Mouse (Mus musculus) lung, embryonic 14.5 days (tissue): ENCODE results near the gene Gm20518. TPM values are rescaled to one million over a fixed set of nuclear protein-coding genes. Genes with fewer than 3 reads are reported as not detected.

ENCODE experiments used
- ATAC-seq: fragments of 200-750 bp; cut with Nextera tagmentation; 2 replicates; pipeline ENCODE4 v1.8.0; 2017; ENCODE audit warnings: mild to moderate bottlenecking, moderate TSS enrichment, moderate library complexity; ENCODE audit not compliant: insufficient read depth
- DNase-seq: peaks from one replicate; pipeline ENCODE4 v3.0.0-alpha.2; 2015
- H3K27ac ChIP-seq: fragments of 300-500 bp; sonication (generic); 2 replicates; pipeline ENCODE4 v1.5.1; 2014; ENCODE audit warnings: low read depth, mild to moderate bottlenecking, moderate library complexity
- H3K27me3 ChIP-seq: fragments of 300-500 bp; sonication (generic); 2 replicates; pipeline ENCODE4 v1.6.1; 2014; ENCODE audit warnings: low read length, control low read depth; ENCODE audit not compliant: insufficient read depth
- H3K36me3 ChIP-seq: fragments of 300-500 bp; sonication (generic); 2 replicates; pipeline ENCODE4 v1.6.1; 2014; ENCODE audit warnings: control low read depth; ENCODE audit not compliant: insufficient read depth
- H3K4me1 ChIP-seq: fragments of 300-500 bp; sonication (generic); 2 replicates; pipeline ENCODE4 v1.6.1; 2014; ENCODE audit warnings: antibody characterized with exemption, control low read depth; ENCODE audit not compliant: insufficient read depth
- H3K4me2 ChIP-seq: fragments of 300-500 bp; sonication (generic); 2 replicates; pipeline ENCODE4 v1.6.1; 2014; ENCODE audit warnings: mild to moderate bottlenecking
- H3K4me3 ChIP-seq: fragments of 300-500 bp; sonication (generic); 2 replicates; pipeline ENCODE4 v1.5.1; 2014; ENCODE audit warnings: low read depth, low read length
- H3K9ac ChIP-seq: fragments of 300-500 bp; sonication (generic); 2 replicates; pipeline ENCODE4 v1.6.1; 2014
- H3K9me3 ChIP-seq: fragments of 300-500 bp; sonication (generic); 2 replicates; pipeline ENCODE4 v1.6.1; 2016; ENCODE audit warnings: low read depth, low read length, control low read depth
- CTCF ChIP-seq: IDR thresholded peaks from 2 replicates; pipeline ENCODE4 v1.5.1; 2016; ENCODE audit warnings: antibody characterized with exemption, low read depth
- WGBS: fragments of 180-500 bp; shearing (Covaris S2); extraction: QIAGEN DNeasy Blood & Tissue Kit; methylation state at CpG from one replicate; pipeline ENCODE4 v1.1.7; 2014; 5-methylcytosine and 5-hydroxymethylcytosine counted together
- polyA plus RNA-seq: library from polyadenylated mRNA; unstranded; fragments of >200 nt; fragmentation: Nextera tagmentation; extraction: Ambion mirVana; gene quantifications from 2 replicates; pipeline ENCODE4 v1.2.1, GENCODE M21; 2014

The Gm20518 gene
- polyA plus RNA-seq: 0.29 and 0.55 TPM in 2 replicates

DNA sequence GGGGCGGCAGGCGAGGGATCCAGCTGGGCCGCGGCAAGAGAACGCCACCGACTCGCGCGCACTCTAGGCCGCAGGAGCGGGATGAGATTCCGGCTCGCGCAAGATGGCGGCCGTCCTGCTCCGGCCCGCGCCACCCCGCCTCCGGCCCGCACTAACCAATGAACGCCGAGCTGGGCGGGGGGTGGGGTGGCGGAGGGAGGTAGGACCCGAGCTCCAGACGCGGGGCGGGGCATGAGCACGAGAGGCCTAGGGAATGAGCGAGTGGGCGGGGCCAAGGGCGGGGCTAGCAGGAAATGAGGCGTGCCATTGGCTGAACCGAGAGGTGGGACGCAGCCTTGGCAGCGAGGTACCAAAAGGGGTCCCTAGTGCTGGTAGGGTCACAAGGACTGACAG is at the start of gene Gm20518:
Gm20518 (minus strand) TSS at position 105 of the 393 bp plus-strand sequence.
- H3K4me2 ChIP-seq: peak within 1 kb of the TSS; percentile 94

DNA sequence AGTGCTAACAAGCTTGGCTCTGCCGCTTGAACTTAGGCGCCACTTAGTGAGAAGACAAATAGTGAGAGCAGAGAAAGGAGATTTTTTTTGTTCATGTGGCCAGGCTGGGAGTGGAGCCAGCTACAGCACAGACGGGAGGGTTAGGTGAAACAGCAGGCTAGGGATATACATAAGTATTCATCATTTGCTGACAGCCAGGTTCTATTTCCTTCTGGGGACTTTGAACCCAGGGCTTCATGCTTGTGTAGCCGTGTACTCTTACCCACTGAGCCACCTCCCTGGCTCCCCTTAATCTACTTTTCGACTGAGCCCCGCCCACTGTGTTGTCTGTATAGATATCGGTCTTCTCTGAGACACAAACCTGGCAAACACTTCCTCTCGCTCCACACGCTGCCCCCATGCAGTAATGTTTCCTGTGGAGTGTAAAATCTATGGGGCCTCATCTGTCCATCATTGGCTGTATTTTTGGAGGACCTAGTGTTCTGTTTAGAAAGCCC is 47.8 kb upstream of the Gm20518 start:
- H3K4me1 ChIP-seq: no peaks in the 10 kb centered on the region
- DNase-seq (peak; percentile 44), ATAC-seq (peak; percentile 60)
- no peaks in the 10 kb centered on the region for H3K36me3 ChIP-seq
- no peak overlapping the region for H3K9ac ChIP-seq
- no peak overlapping the region for H3K4me3 ChIP-seq
- TF ChIP-seq CTCF: no peak
- peaks cover 4% of the 10 kb centered on the region; the same call in 1 of the 2 replicates for H3K27me3 ChIP-seq
- no peaks in the 10 kb centered on the region for H3K9me3 ChIP-seq
- peak overlapping the region; percentile 54; the same call in 1 of the 2 replicates for H3K27ac ChIP-seq
- 32% methylated on average over 9 of the region's 9 CpGs for WGBS
- H3K4me2 ChIP-seq: no peak overlapping the region

More for the DNA sequence above, at the start of gene Gm20518:
- Histone ChIP-seq H3K9ac (peak within 1 kb of the TSS; percentile 98), H3K27ac (peak within 1 kb of the TSS; percentile 96), H3K4me1 (peaks cover 7% of the 10 kb centered on the region; the same call in 1 of the 2 replicates), H3K36me3 (peaks cover 4% of the 10 kb centered on the region), H3K9me3 (no peaks in the 10 kb centered on the region), H3K4me3 (peak within 1 kb of the TSS; percentile 98), H3K27me3 (no peaks in the 10 kb centered on the region)
- DNase-seq (peak; percentile 99), ATAC-seq (peak; percentile 97)
- 1% methylated on average over 38 of the region's 38 CpGs for WGBS
- 0 out of 2 replicates have a peak, but pooled peaks have one; percentile 4 for TF ChIP-seq CTCF

GRCm38 (mm10) chr16:17938821-17939220 is 47.4 kb upstream of the Gm20518 start:
- peak; percentile 93 for ATAC-seq
- Histone ChIP-seq H3K27ac (peak overlapping the region; percentile 54; the same call in 1 of the 2 replicates), H3K4me2 (no peak overlapping the region), H3K4me1 (no peaks in the 10 kb centered on the region), H3K4me3 (no peak overlapping the region), H3K27me3 (peaks cover 4% of the 10 kb centered on the region; the same call in 1 of the 2 replicates), H3K36me3 (no peaks in the 10 kb centered on the region), H3K9me3 (no peaks in the 10 kb centered on the region), H3K9ac (0 out of 2 replicates have a peak overlapping the region, but pooled peaks have one; percentile 1)
- peak; percentile 80 for TF ChIP-seq CTCF
- 10% methylated on average over 7 of the region's 7 CpGs for WGBS
- peak; percentile 82 for DNase-seq

GRCm38 (mm10) chr16:17938187-17938586 is 46.7 kb upstream of the Gm20518 start:
- H3K9me3 ChIP-seq: no peaks in the 10 kb centered on the region
- no peaks in the 10 kb centered on the region for H3K4me1 ChIP-seq
- peaks cover 4% of the 10 kb centered on the region; the same call in 1 of the 2 replicates for H3K27me3 ChIP-seq
- WGBS: 60% methylated on average over 7 of the region's 7 CpGs
- ATAC-seq (no peak), DNase-seq (no peak)
- no peak for TF ChIP-seq CTCF
- H3K9ac ChIP-seq: no peak overlapping the region
- H3K27ac ChIP-seq: no peak overlapping the region
- no peak overlapping the region for H3K4me2 ChIP-seq
- H3K36me3 ChIP-seq: no peaks in the 10 kb centered on the region
- H3K4me3 ChIP-seq: no peak overlapping the region

DNA sequence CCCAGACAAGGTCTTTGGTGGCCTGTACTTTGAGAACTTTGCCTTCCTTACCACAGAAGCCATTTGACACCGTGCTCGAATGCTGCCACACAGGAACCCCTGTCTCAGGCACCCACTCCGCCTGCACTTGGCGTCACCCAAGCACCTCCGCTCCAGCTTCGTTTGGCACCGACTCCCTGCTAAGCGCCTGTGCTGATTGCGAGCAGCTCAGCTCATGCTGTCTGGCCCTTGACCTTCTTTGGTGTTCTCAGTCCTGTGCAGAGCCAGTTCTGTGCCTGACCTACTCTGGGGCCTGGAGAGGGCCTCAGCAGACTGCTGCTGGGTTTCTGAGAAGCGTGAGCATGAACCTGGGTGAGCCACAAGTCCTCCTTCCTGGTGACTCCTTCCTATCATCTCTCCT is 45.3 kb upstream of the Gm20518 start:
- H3K36me3 ChIP-seq: no peaks in the 10 kb centered on the region
- H3K4me1 ChIP-seq: no peaks in the 10 kb centered on the region
- no peak overlapping the region for H3K9ac ChIP-seq
- no peaks in the 10 kb centered on the region for H3K9me3 ChIP-seq
- ATAC-seq (no peak), DNase-seq (no peak)
- H3K4me3 ChIP-seq: no peak overlapping the region
- TF ChIP-seq CTCF: no peak
- WGBS: 69% methylated on average over 10 of the region's 10 CpGs
- H3K4me2 ChIP-seq: no peak overlapping the region
- peaks cover 4% of the 10 kb centered on the region; the same call in 1 of the 2 replicates for H3K27me3 ChIP-seq
- H3K27ac ChIP-seq: no peak overlapping the region

DNA sequence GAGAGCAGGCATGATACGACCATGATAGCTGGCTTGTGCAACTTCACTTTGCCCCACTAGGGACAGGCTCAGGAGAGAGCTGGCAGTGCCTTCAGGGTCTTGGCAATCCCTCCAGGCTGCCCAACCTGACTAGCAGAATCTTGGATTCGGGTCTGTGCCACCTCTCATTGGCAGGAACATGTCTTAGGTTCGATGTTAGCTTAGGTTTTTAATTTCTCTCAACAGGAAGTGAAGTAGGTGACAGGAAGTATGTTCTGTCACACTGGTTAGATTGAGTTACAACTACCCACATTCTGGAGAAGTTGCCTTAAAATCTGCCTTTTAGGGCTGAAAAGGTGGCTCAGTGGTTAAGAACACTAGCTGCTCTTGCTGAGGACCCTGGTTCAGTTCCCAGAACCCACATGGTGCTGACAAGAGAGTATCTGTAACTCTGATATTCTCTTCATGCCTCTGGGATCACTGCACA is 43.0 kb upstream of the Gm20518 start:
- H3K36me3 ChIP-seq: no peaks in the 10 kb centered on the region
- ATAC-seq (no peak), DNase-seq (no peak)
- no peak overlapping the region for H3K27ac ChIP-seq
- no peak overlapping the region for H3K4me3 ChIP-seq
- H3K4me1 ChIP-seq: no peaks in the 10 kb centered on the region
- TF ChIP-seq CTCF: no peak
- H3K27me3 ChIP-seq: peaks cover 4% of the 10 kb centered on the region; the same call in 1 of the 2 replicates
- WGBS: 50% methylated on average over 3 of the region's 3 CpGs
- H3K4me2 ChIP-seq: no peak overlapping the region
- no peaks in the 10 kb centered on the region for H3K9me3 ChIP-seq
- H3K9ac ChIP-seq: no peak overlapping the region

DNA sequence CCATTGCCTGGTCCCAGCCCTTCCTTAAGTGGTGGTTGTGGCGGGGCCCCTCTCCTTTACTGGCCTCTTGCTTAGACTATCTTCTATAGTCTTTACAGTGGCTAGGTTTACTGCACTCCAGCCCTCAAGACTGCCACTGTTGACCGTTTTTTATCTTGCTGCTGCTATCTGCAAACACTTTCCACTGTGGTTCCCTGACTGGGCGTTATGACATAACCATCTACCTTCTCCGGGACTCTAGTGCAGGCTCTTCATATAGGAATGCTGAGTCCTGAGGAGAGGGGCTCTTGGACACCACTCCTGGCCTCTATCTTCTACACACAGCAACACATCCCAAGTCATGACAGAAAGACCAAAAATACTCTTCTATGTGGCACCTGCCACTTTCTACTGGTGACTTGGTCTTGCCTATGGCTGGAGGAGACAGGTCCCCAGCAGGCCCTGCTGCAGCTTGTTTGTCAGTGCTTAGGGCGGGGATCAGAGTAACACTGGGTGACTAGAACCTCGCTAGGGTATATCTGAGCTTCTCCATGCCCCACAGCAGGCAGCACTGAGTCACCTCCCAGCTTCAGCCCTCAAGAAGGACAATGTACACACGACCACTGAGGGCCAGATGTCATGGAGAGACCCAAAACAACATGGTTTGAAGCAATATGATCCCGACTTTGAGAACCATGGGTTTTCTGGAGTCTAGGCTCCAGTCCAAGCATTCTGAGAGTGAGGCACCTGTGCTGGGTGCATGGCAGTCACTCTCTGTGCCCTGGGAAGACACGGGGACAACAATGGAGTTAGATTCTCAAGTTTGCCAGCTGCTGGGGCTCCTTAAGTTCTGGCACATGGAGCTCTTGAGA is 42.3 kb upstream of the Gm20518 start:
- Histone ChIP-seq H3K4me3 (no peak overlapping the region), H3K36me3 (no peaks in the 10 kb centered on the region), H3K27ac (no peak overlapping the region), H3K27me3 (peaks cover 4% of the 10 kb centered on the region; the same call in 1 of the 2 replicates), H3K4me1 (no peaks in the 10 kb centered on the region), H3K9ac (no peak overlapping the region), H3K9me3 (no peaks in the 10 kb centered on the region), H3K4me2 (no peak overlapping the region)
- DNase-seq (no peak), ATAC-seq (no peak)
- TF ChIP-seq CTCF: no peak
- 58% methylated on average over 9 of the region's 9 CpGs for WGBS
